11 mouse cellular contexts compared by ENCODE assay signal in genomic region chr17:23540106-23540505, GRCm38 (mm10). TPM values are rescaled to one million over a fixed set of nuclear protein-coding genes. Genes with fewer than 3 reads are reported as not detected.
DNase-seq lines count a peak whose midpoint lies in the region; ATAC-seq lines count a peak whose summit lies in the region.
"Had no signal": no experiment of that assay in that cellular context is flagged by ENCODE, and none has a peak within 500 bp of the region (broad histone marks: within the 10 kb centered on the region; RNA-seq: fewer than 3 reads in every experiment).

No protein-coding gene starts in this region.

- H3K4me3 ChIP-seq in erythroblast, embryonic 14.5 days (replicated peaks) = peak overlapping the region; percentile 47
- peak overlapping the region; percentile 22; the same call in 1 of the 2 replicates for H3K4me3 ChIP-seq in kidney, embryonic 14.5 days (ENCODE audit: low read length)
- H3K4me3 ChIP-seq in embryonic facial prominence, embryonic 11.5 days (ENCODE audit: low read depth, low read length) = 0 out of 2 replicates have a peak overlapping the region, but pooled peaks have one; percentile 7
- H3K4me3 ChIP-seq in liver, embryonic 15.5 days (replicated peaks) = peak overlapping the region; percentile 40; the same call in 1 of the 2 replicates

- WGBS in kidney, embryonic 14.5 days = 34% methylated on average over 3 of the region's 3 CpGs
- WGBS in embryonic facial prominence, embryonic 11.5 days = 39% methylated on average over 3 of the region's 3 CpGs
- 39% methylated on average over 3 of the region's 3 CpGs for WGBS in liver, embryonic 15.5 days (ENCODE audit: insufficient replicate concordance)

- no peak for DNase-seq in kidney, adult 18-20 months
- no peak for DNase-seq in embryonic facial prominence, embryonic 11.5 days (ENCODE audit: low spot score)
- DNase-seq in cerebellum, postnatal 36 days = no peak
- DNase-seq: adrenal gland, postnatal 10 days; cerebellum, adult 2 months; kidney, adult 2 months had no signal

- no peaks in the 10 kb centered on the region for H3K36me3 ChIP-seq in erythroblast, embryonic 14.5 days (ENCODE audit: control insufficient read depth)
- no peaks in the 10 kb centered on the region for H3K36me3 ChIP-seq in kidney, embryonic 14.5 days (ENCODE audit: control insufficient read depth, insufficient read depth, low read length)
- H3K36me3 ChIP-seq in embryonic facial prominence, embryonic 11.5 days (replicated peaks; ENCODE audit: control insufficient read depth, insufficient read depth, low read depth, low read length) = no peaks in the 10 kb centered on the region
- no peaks in the 10 kb centered on the region for H3K36me3 ChIP-seq in liver, embryonic 15.5 days (replicated peaks)

- no peak overlapping the region for H3K9ac ChIP-seq in kidney, embryonic 14.5 days (ENCODE audit: low read depth, low read length)
- H3K9ac ChIP-seq in embryonic facial prominence, embryonic 11.5 days (replicated peaks; ENCODE audit: low read length) = no peak overlapping the region
- no peak overlapping the region for H3K9ac ChIP-seq in liver, embryonic 15.5 days

- H3K27me3 ChIP-seq in erythroblast, embryonic 14.5 days (ENCODE audit: control insufficient read depth) = peaks cover 12% of the 10 kb centered on the region
- H3K27me3 ChIP-seq in kidney, embryonic 14.5 days (ENCODE audit: control insufficient read depth, insufficient read depth, low read length) = peaks cover 15% of the 10 kb centered on the region; the same call in 1 of the 2 replicates
- peaks cover 16% of the 10 kb centered on the region for H3K27me3 ChIP-seq in embryonic facial prominence, embryonic 11.5 days (ENCODE audit: control insufficient read depth, insufficient read depth, low read length)
- H3K27me3 ChIP-seq in liver, embryonic 15.5 days = peaks cover 19% of the 10 kb centered on the region

- H3K27ac ChIP-seq in kidney, embryonic 14.5 days (ENCODE audit: low read depth, low read length) = no peak overlapping the region
- H3K27ac ChIP-seq in embryonic facial prominence, embryonic 11.5 days (replicated peaks; ENCODE audit: low read depth, low read length) = no peak overlapping the region
- no peak overlapping the region for H3K27ac ChIP-seq in liver, embryonic 15.5 days (replicated peaks)

- H3K4me1 ChIP-seq in erythroblast, embryonic 14.5 days (ENCODE audit: control insufficient read depth) = peaks cover 44% of the 10 kb centered on the region
- peaks cover 20% of the 10 kb centered on the region for H3K4me1 ChIP-seq in kidney, embryonic 14.5 days (ENCODE audit: control insufficient read depth, insufficient read depth, low read length)
- H3K4me1 ChIP-seq in embryonic facial prominence, embryonic 11.5 days (ENCODE audit: control insufficient read depth, insufficient read depth, low read length) = no peaks in the 10 kb centered on the region
- H3K4me1 ChIP-seq in liver, embryonic 15.5 days (replicated peaks) = peaks cover 40% of the 10 kb centered on the region

- ATAC-seq in erythroblast, adult 5-6 weeks (replicated peaks; ENCODE audit: low FRiP score, poor library complexity, severe bottlenecking) = no peak
- ATAC-seq in kidney, embryonic 14.5 days (ENCODE audit: low FRiP score, low TSS enrichment) = no peak
- no peak for ATAC-seq in embryonic facial prominence, embryonic 11.5 days (replicated peaks; ENCODE audit: insufficient number of reproducible peaks, low FRiP score, low TSS enrichment, low read depth)
- ATAC-seq in liver, embryonic 15.5 days (ENCODE audit: insufficient read depth) = no peak
- no peak for ATAC-seq in inflammation-experienced regulatory T-cells, adult 6 months

- no peaks in the 10 kb centered on the region for H3K9me3 ChIP-seq in erythroblast, embryonic 14.5 days (ENCODE audit: control insufficient read depth, low read length)
- H3K9me3 ChIP-seq in kidney, embryonic 14.5 days (ENCODE audit: control insufficient read depth, low read length) = no peaks in the 10 kb centered on the region
- H3K9me3 ChIP-seq in embryonic facial prominence, embryonic 11.5 days (replicated peaks; ENCODE audit: control insufficient read depth, low read length) = no peaks in the 10 kb centered on the region
- no peaks in the 10 kb centered on the region for H3K9me3 ChIP-seq in liver, embryonic 15.5 days (replicated peaks)

- peak overlapping the region; percentile 23; the same call in 1 of the 2 replicates for H3K4me2 ChIP-seq in kidney, embryonic 14.5 days (replicated peaks; ENCODE audit: low read depth, low read length)
- H3K4me2 ChIP-seq in embryonic facial prominence, embryonic 11.5 days (ENCODE audit: low read depth, low read length) = peak overlapping the region; percentile 29
- H3K4me2 ChIP-seq in liver, embryonic 15.5 days = peak overlapping the region; percentile 50

RNA-seq across cellular contexts. Expression of gene Zfp213, which starts 23.9 kb away (rescaled TPM):
- polyA plus RNA-seq in erythroblast, embryonic 14.5 days (2012) = 0.22 and 0.26 TPM in 2 replicates
- 1.7 and 2.5 TPM in 2 replicates for total RNA-seq in erythroblast, adult 5-6 weeks (2015; ENCODE audit: low replicate concordance)
- 0.34 and 2.5 TPM in 2 replicates for total RNA-seq in erythroblast, adult 5-6 weeks (2017; ENCODE audit: low replicate concordance)
- 19.5 and 24.9 TPM in 2 replicates for polyA plus RNA-seq in kidney, embryonic 14.5 days (2014; fragmentation: Nextera tagmentation; extraction: Ambion mirVana)
- polyA plus RNA-seq in embryonic facial prominence, embryonic 11.5 days (2014; fragmentation: Nextera tagmentation; extraction: Ambion mirVana) = 18.2 and 19.6 TPM in 2 replicates
- polyA plus RNA-seq in liver, embryonic 15.5 days (2015; fragmentation: Nextera tagmentation; extraction: Ambion mirVana) = 5.3 and 5.5 TPM in 2 replicates
- 1 to 10 TPM; 4.0 to 5.5 (median 4.8) TPM for polyA plus RNA-seq in inflammation-experienced regulatory T-cells, adult 6 months (2017; shearing (Covaris generic))

RNA-seq across cellular contexts. Expression of gene Zfp13, which starts 59.2 kb away (rescaled TPM):
- 0.03 TPM in 1 of 2 replicates, not detected in the other for polyA plus RNA-seq in erythroblast, embryonic 14.5 days (2012)
- total RNA-seq in erythroblast, adult 5-6 weeks (2015; ENCODE audit: low replicate concordance) = not detected in 2 replicates
- total RNA-seq in erythroblast, adult 5-6 weeks (2017; ENCODE audit: low replicate concordance) = not detected in 2 replicates
- 15.3 and 19.1 TPM in 2 replicates for polyA plus RNA-seq in kidney, embryonic 14.5 days (2014; fragmentation: Nextera tagmentation; extraction: Ambion mirVana)
- 17.1 and 19.0 TPM in 2 replicates for polyA plus RNA-seq in embryonic facial prominence, embryonic 11.5 days (2014; fragmentation: Nextera tagmentation; extraction: Ambion mirVana)
- 1.3 and 1.8 TPM in 2 replicates for polyA plus RNA-seq in liver, embryonic 15.5 days (2015; fragmentation: Nextera tagmentation; extraction: Ambion mirVana)
- polyA plus RNA-seq in inflammation-experienced regulatory T-cells, adult 6 months (2017; shearing (Covaris generic)) = under 1 TPM in 1 of 3 experiments, not detected in 2; 0.71 TPM
